Mouse (Mus musculus): Measurements from ENCODE around the gene Mis12. TPM values are rescaled to one million over a fixed set of nuclear protein-coding genes. Genes with fewer than 3 reads are reported as not detected.

The Mis12 gene
- total RNA-seq (2021): 10 to 100 TPM; 17.7 to 19.5 TPM
- long read RNA-seq, transcript Mis12-201 (3 exons, 3,003 nt): major isoform, 18 of 22 reads
- long read RNA-seq, partial matches to known transcripts: 0 of 22 reads
- long read RNA-seq, other reads (novel, unspliced or antisense): 4 of 22 reads

GRCm38 (mm10) chr11:71019201-71020068 lies at the start of gene Mis12, which contains the start of gene Derl2:
Gene Mis12 (plus strand): TSS chr11:71019611.
Gene Derl2 (minus strand): TSS chr11:71019841.
- peak; percentile 99 for DNase-seq (ENCODE audit: low spot score in 2 of 2)

GRCm38 (mm10) chr11:70969821-70970559 lies 49.4 kb upstream of the Mis12 start, which contains the start of the genes Nup88 and Rpain:
Gene Nup88 (minus strand): TSS chr11:70969973.
Gene Rpain (plus strand): TSS chr11:70970213.
- peak; percentile 92 to 97 for DNase-seq (ENCODE audit: low spot score in 2 of 2)

GRCm38 (mm10) chr11:70970560-70971540 lies 48.6 kb upstream of the Mis12 start:
- DNase-seq (ENCODE audit: low spot score in 2 of 2): peak in 1 of 2 experiments; percentile 33

GRCm38 (mm10) chr11:70972586-70972985 lies 46.8 kb upstream of the Mis12 start:
- DNase-seq (ENCODE audit: low spot score in 2 of 2): no peak

- no peak for DNase-seq (ENCODE audit: low spot score in 2 of 2)
Measured at GRCm38 (mm10) chr11:70973947-70974346, 45.5 kb upstream of the Mis12 start.

GRCm38 (mm10) chr11:70975193-70975592 lies 44.2 kb upstream of the Mis12 start:
- peak in 1 of 2 experiments; percentile 68 for DNase-seq (ENCODE audit: low spot score in 2 of 2)

- no peak for DNase-seq (ENCODE audit: low spot score in 2 of 2)
Measured at GRCm38 (mm10) chr11:70977293-70977692, 42.1 kb upstream of the Mis12 start.

GRCm38 (mm10) chr11:70980232-70980631 lies 39.2 kb upstream of the Mis12 start:
- DNase-seq (ENCODE audit: low spot score in 2 of 2): no peak

- no peak for DNase-seq (ENCODE audit: low spot score in 2 of 2)
Measured at GRCm38 (mm10) chr11:70980751-70981510, 38.5 kb upstream of the Mis12 start.

GRCm38 (mm10) chr11:70982030-70982429 lies 37.4 kb upstream of the Mis12 start:
- DNase-seq (ENCODE audit: low spot score in 2 of 2): no peak

- DNase-seq (ENCODE audit: low spot score in 2 of 2): peak; percentile 88 to 94
Measured at GRCm38 (mm10) chr11:70982557-70983228, 36.7 kb upstream of the Mis12 start, which contains the start of gene C1qbp. Gene C1qbp (minus strand): TSS chr11:70983026.

- peak; percentile 61 to 90 for DNase-seq (ENCODE audit: low spot score in 2 of 2)
Measured at GRCm38 (mm10) chr11:71001167-71001566, 18.2 kb upstream of the Mis12 start.

- DNase-seq (ENCODE audit: low spot score in 2 of 2): no peak
Measured at GRCm38 (mm10) chr11:71003611-71004315, 15.6 kb upstream of the Mis12 start.

GRCm38 (mm10) chr11:71004316-71004773 lies 15.1 kb upstream of the Mis12 start, which contains the start of gene Dhx33:
Gene Dhx33 (minus strand): TSS chr11:71004437.
- DNase-seq (ENCODE audit: low spot score in 2 of 2): peak; percentile 96 to 99

GRCm38 (mm10) chr11:71005046-71005445 lies 14.4 kb upstream of the Mis12 start:
- no peak for DNase-seq (ENCODE audit: low spot score in 2 of 2)

- no peak for DNase-seq (ENCODE audit: low spot score in 2 of 2)
Measured at GRCm38 (mm10) chr11:71007026-71007425, 12.4 kb upstream of the Mis12 start.

GRCm38 (mm10) chr11:71007831-71008230 lies 11.6 kb upstream of the Mis12 start:
- DNase-seq (ENCODE audit: low spot score in 2 of 2): no peak

GRCm38 (mm10) chr11:71008321-71008720 lies 11.1 kb upstream of the Mis12 start:
- DNase-seq (ENCODE audit: low spot score in 2 of 2): no peak

Data from layer of hippocampus, adult 18-20 months (tissue).